Comparison of ENCODE assay signal across 9 mouse cellular contexts in the genomic region with DNA sequence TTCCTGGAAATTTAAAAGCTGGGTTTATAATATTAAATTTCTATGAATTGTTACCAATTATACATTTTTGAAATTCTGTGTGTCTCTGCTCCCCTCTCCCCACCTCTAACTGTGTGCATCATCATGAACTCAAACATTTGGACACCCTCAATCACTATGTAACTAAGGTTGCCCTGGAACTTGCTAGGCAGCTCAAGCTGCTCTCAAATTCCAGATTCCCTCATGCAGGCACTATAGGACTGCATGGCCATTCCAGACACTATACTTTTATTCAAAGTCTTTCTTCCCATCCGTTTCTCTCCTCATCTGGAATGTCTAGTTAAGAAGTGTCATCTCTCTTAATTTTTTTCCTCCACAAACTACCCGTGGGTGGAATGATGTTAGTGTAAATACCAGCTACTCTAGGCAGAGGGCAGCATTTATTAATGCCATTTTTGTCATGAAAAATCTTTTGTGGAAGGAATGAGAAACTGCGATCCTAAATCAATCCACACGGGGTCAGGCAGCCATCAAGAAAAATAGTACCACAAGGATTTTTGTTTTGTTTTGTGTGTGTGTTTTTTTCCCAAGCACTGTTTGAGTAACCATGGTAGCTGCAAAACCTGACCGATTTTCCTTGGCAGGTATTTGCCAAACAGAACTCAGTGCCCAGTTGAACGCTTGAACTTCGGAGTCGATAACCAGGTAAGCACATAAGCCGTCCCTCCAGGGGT. TPM values are rescaled to one million over a fixed set of nuclear protein-coding genes. Genes with fewer than 3 reads are reported as not detected.
A peak's percentile ranks its signal among the peaks of the same experiment; 100 is the strongest.
DNase-seq lines count a peak whose midpoint lies in the region; TF ChIP-seq lines count a peak whose summit lies in the region.
"Had no signal": no experiment of that assay in that cellular context is flagged by ENCODE, and none has a peak within 500 bp of the region (broad histone marks: within the 10 kb centered on the region; RNA-seq: fewer than 3 reads in every experiment).

No protein-coding gene starts in this region.

- H3K36me3 ChIP-seq in small intestine, adult 2 months (ENCODE audit: control insufficient read depth, insufficient read depth, low read length), result no peaks in the 10 kb centered on the region
- H3K36me3 ChIP-seq: neural tube, embryonic 12.5 days had no signal

- H3K27ac ChIP-seq in layer of hippocampus, adult 2 months, result peak overlapping the region; percentile 53
- no peak overlapping the region for H3K27ac ChIP-seq in small intestine, adult 2 months (ENCODE audit: insufficient read depth, low read depth, low read length)
- H3K27ac ChIP-seq: neural tube, embryonic 12.5 days had no signal

- WGBS in small intestine, adult 2 months, result 22% methylated on average over 9 of the region's 9 CpGs

- peak; percentile 85 for DNase-seq in 3T3-L1 (ENCODE audit: low read depth, low spot score)
- peak; percentile 1 for DNase-seq in WW6 (ENCODE audit: low read depth, low spot score)
- DNase-seq in embryo, embryonic 10.5 days (ENCODE audit: low spot score), result peak; percentile 85
- DNase-seq in heart, postnatal 10 days, result peak; percentile 65 to 77
- peak; percentile 70 to 72 for DNase-seq in layer of hippocampus, adult 2 months (ENCODE audit: low spot score in 2 of 2)
- peak; percentile 67 for DNase-seq in lung, postnatal 25 days (ENCODE audit: low spot score)
- no peak for DNase-seq in thymus, postnatal 25 days

- peak; percentile 96 for TF ChIP-seq CTCF in layer of hippocampus, adult 2 months (conservative IDR thresholded peaks at IDR 0.05)
- 0 out of 2 replicates have a peak, but pooled peaks have one; percentile 10 for TF ChIP-seq CTCF in small intestine, adult 2 months (IDR thresholded peaks at IDR 0.05; ENCODE audit: extremely low read depth, insufficient read length, insufficient replicate concordance, low read depth, low read length)

- TF ChIP-seq POLR2A in small intestine, adult 2 months (IDR thresholded peaks at IDR 0.05; ENCODE audit: low read depth, low read length), result no peak

- intact Hi-C loops in heart, postnatal 10 days (cut with DNase I), result loop anchor here (5.0 kb wide), 3 partner anchors 300 to 550 kb away; no protein-coding TSS in a partner anchor

- H3K4me1 ChIP-seq in small intestine, adult 2 months (ENCODE audit: control insufficient read depth, insufficient read depth, insufficient read length, low read length), result peaks cover 4% of the 10 kb centered on the region; the same call in 1 of the 2 replicates

- H3K27me3 ChIP-seq in small intestine, adult 2 months (ENCODE audit: control insufficient read depth, insufficient read depth, low read length), result no peaks in the 10 kb centered on the region
- H3K27me3 ChIP-seq: neural tube, embryonic 12.5 days had no signal

- no peak overlapping the region for H3K4me3 ChIP-seq in layer of hippocampus, adult 2 months
- no peak overlapping the region for H3K4me3 ChIP-seq in small intestine, adult 2 months (ENCODE audit: low read depth, low read length)
- H3K4me3 ChIP-seq: neural tube, embryonic 12.5 days had no signal

RNA-seq across cellular contexts. Expression of a gene that starts 13.7 kb away (rescaled TPM):
- 1 to 10 TPM; 7.5 to 8.8 TPM for total RNA-seq in heart, postnatal 10 days (2021)
- 1 to 10 TPM; 4.1 TPM for total RNA-seq in layer of hippocampus, adult 2 months (2021)
- 1.8 and 17.6 TPM in 2 replicates for polyA plus RNA-seq in small intestine, adult 2 months (2012; rRNA removed)

RNA-seq across cellular contexts. Expression of a gene that starts 15.3 kb away (rescaled TPM):
- total RNA-seq in heart, postnatal 10 days (2021), result under 1 TPM; 0.10 to 0.12 TPM
- total RNA-seq in layer of hippocampus, adult 2 months (2021), result not detected
- polyA plus RNA-seq in small intestine, adult 2 months (2012; rRNA removed), result 0.28 and 0.60 TPM in 2 replicates

RNA-seq across cellular contexts. Expression of a gene that starts 16.2 kb away (rescaled TPM):
- total RNA-seq in heart, postnatal 10 days (2021), result not detected
- not detected for total RNA-seq in layer of hippocampus, adult 2 months (2021)
- polyA plus RNA-seq in small intestine, adult 2 months (2012; rRNA removed), result not detected in 2 replicates

RNA-seq across cellular contexts. Expression of a gene that starts 59.8 kb away (rescaled TPM):
- not detected for total RNA-seq in heart, postnatal 10 days (2021)
- not detected for total RNA-seq in layer of hippocampus, adult 2 months (2021)
- polyA plus RNA-seq in small intestine, adult 2 months (2012; rRNA removed), result not detected in 2 replicates
- polyA plus RNA-seq: neural tube, embryonic 12.5 days had no signal
